Mouse (Mus musculus): ENCODE data around the gene Ccnb1.

DNA sequence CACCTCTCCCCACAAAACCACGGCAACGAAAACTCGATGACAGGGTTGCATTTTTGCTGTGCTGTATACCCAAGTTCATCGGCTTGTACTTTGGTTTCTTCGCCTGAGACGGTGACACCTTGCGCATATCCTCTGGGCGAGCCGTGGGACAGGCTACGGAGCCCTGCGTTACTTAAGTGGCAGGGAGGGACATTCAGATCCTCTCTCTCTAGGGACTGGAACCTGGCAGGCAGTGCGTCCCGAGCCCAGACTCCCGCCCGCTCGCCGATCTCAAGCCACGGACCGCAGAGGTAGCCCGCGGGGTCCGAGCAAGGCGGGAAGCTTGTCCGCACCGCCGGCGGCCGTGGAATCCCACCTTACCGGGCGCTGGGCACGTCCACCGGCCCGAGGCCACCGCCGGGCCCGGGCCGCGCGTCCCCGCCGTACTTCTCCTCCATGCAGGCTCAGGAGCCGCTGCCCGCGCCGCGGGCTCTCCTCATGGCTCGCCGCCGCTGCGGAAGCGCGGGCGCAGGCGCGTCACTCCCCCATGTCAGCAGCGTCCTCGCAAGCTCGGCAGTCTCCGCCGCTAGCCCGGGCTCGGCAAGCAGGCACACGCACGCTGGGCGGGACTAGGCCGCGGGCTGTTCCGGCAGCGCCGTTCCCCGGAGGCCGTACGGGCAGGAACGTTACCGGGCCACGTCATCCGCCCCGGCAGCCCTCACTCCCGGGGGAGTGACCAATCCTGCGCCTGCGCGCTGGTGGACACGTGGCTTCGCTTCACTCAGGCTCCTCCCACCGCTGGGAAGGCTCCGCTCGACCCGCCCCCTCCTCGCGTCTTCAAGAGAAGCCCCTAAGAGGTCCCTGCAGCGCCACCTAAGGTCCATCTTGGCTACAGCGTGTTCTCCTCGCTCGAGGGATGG lies 46.6 kb upstream of the Ccnb1 start, which contains the start of gene Slc30a5:
- TF ChIP-seq CTCF (IDR thresholded peaks at IDR 0.05) (peak; percentile 91), EP300 (IDR thresholded peaks at IDR 0.05) (no peak)

Measured in lung, postnatal 0 days (tissue).